ENCODE assay signal across 8 mouse cellular contexts in genomic region chr10:7955634-7956121, GRCm38 (mm10). TPM values are rescaled to one million over a fixed set of nuclear protein-coding genes. Genes with fewer than 3 reads are reported as not detected.
DNase-seq lines count a peak whose midpoint lies in the region; ATAC-seq lines count a peak whose summit lies in the region.

No protein-coding gene starts in this region.

- H3K36me3 ChIP-seq in forebrain, embryonic 12.5 days (replicated peaks), result no peaks in the 10 kb centered on the region
- no peaks in the 10 kb centered on the region for H3K36me3 ChIP-seq in hindbrain, embryonic 11.5 days (ENCODE audit: control insufficient read depth, insufficient read depth, low read length)
- H3K36me3 ChIP-seq in limb, embryonic 11.5 days (ENCODE audit: control insufficient read depth, insufficient read depth, low read length), result no peaks in the 10 kb centered on the region
- H3K36me3 ChIP-seq in midbrain, embryonic 15.5 days (replicated peaks), result no peaks in the 10 kb centered on the region
- H3K36me3 ChIP-seq in stomach, embryonic 16.5 days (ENCODE audit: control insufficient read depth, insufficient read depth, low read length), result no peaks in the 10 kb centered on the region

- peak overlapping the region; percentile 99 for H3K27ac ChIP-seq in forebrain, embryonic 12.5 days
- H3K27ac ChIP-seq in hindbrain, embryonic 11.5 days (ENCODE audit: low read depth, low read length), result peak overlapping the region; percentile 99
- H3K27ac ChIP-seq in limb, embryonic 11.5 days (replicated peaks; ENCODE audit: low read depth, low read length), result peak overlapping the region; percentile 92
- H3K27ac ChIP-seq in midbrain, embryonic 15.5 days, result peak overlapping the region; percentile 99
- H3K27ac ChIP-seq in stomach, embryonic 16.5 days (ENCODE audit: low read length), result peak overlapping the region; percentile 99

- H3K4me3 ChIP-seq in forebrain, embryonic 12.5 days (replicated peaks), result peak overlapping the region; percentile 99
- peak overlapping the region; percentile 99 for H3K4me3 ChIP-seq in hindbrain, embryonic 11.5 days (ENCODE audit: low read depth, low read length)
- H3K4me3 ChIP-seq in limb, embryonic 11.5 days (ENCODE audit: low read depth, low read length), result peak overlapping the region; percentile 98
- H3K4me3 ChIP-seq in midbrain, embryonic 15.5 days, result peak overlapping the region; percentile 99
- H3K4me3 ChIP-seq in stomach, embryonic 16.5 days (replicated peaks; ENCODE audit: low read length), result peak overlapping the region; percentile 91

- peaks cover 17% of the 10 kb centered on the region for H3K4me1 ChIP-seq in forebrain, embryonic 12.5 days
- H3K4me1 ChIP-seq in hindbrain, embryonic 11.5 days (replicated peaks; ENCODE audit: control insufficient read depth, insufficient read depth, low read length), result no peaks in the 10 kb centered on the region
- H3K4me1 ChIP-seq in limb, embryonic 11.5 days (ENCODE audit: control insufficient read depth, insufficient read depth, low read length), result peaks cover 2% of the 10 kb centered on the region; the same call in 1 of the 2 replicates
- H3K4me1 ChIP-seq in midbrain, embryonic 15.5 days, result peaks cover 29% of the 10 kb centered on the region
- peaks cover 12% of the 10 kb centered on the region for H3K4me1 ChIP-seq in stomach, embryonic 16.5 days (ENCODE audit: control insufficient read depth, insufficient read depth, low read length)

- H3K9me3 ChIP-seq in forebrain, embryonic 12.5 days, result no peaks in the 10 kb centered on the region
- H3K9me3 ChIP-seq in hindbrain, embryonic 11.5 days (ENCODE audit: control insufficient read depth, low read length), result no peaks in the 10 kb centered on the region
- H3K9me3 ChIP-seq in limb, embryonic 11.5 days (ENCODE audit: control insufficient read depth, low read length), result no peaks in the 10 kb centered on the region
- no peaks in the 10 kb centered on the region for H3K9me3 ChIP-seq in midbrain, embryonic 15.5 days
- no peaks in the 10 kb centered on the region for H3K9me3 ChIP-seq in stomach, embryonic 16.5 days (replicated peaks; ENCODE audit: control insufficient read depth, low read length)

- H3K4me2 ChIP-seq in forebrain, embryonic 12.5 days, result peak overlapping the region; percentile 79
- H3K4me2 ChIP-seq in hindbrain, embryonic 11.5 days (replicated peaks; ENCODE audit: low read depth, low read length), result peak overlapping the region; percentile 76
- peak overlapping the region; percentile 85; the same call in 1 of the 2 replicates for H3K4me2 ChIP-seq in limb, embryonic 11.5 days (ENCODE audit: low read depth, severe bottlenecking)
- peak overlapping the region; percentile 73 for H3K4me2 ChIP-seq in midbrain, embryonic 15.5 days
- peak overlapping the region; percentile 66 for H3K4me2 ChIP-seq in stomach, embryonic 16.5 days (ENCODE audit: low read depth, low read length)

- peak overlapping the region; percentile 99 for H3K9ac ChIP-seq in forebrain, embryonic 12.5 days
- H3K9ac ChIP-seq in hindbrain, embryonic 11.5 days (ENCODE audit: low read depth, low read length), result peak overlapping the region; percentile 98
- peak overlapping the region; percentile 86 for H3K9ac ChIP-seq in limb, embryonic 11.5 days (ENCODE audit: low read length)
- peak overlapping the region; percentile 98 for H3K9ac ChIP-seq in midbrain, embryonic 15.5 days
- peak overlapping the region; percentile 100 for H3K9ac ChIP-seq in stomach, embryonic 16.5 days (ENCODE audit: low read length)

- no peaks in the 10 kb centered on the region for H3K27me3 ChIP-seq in forebrain, embryonic 12.5 days
- no peaks in the 10 kb centered on the region for H3K27me3 ChIP-seq in hindbrain, embryonic 11.5 days (ENCODE audit: control insufficient read depth, insufficient read depth, low read length)
- H3K27me3 ChIP-seq in limb, embryonic 11.5 days (ENCODE audit: control insufficient read depth, insufficient read depth, low read length), result no peaks in the 10 kb centered on the region
- H3K27me3 ChIP-seq in midbrain, embryonic 15.5 days (replicated peaks), result no peaks in the 10 kb centered on the region
- no peaks in the 10 kb centered on the region for H3K27me3 ChIP-seq in stomach, embryonic 16.5 days (ENCODE audit: control insufficient read depth, insufficient read depth, low read length)

- peak; percentile 79 for ATAC-seq in forebrain, embryonic 12.5 days (ENCODE audit: low FRiP score)
- ATAC-seq in hindbrain, embryonic 11.5 days (ENCODE audit: low FRiP score), result peak; percentile 75
- peak; percentile 58 for ATAC-seq in limb, embryonic 11.5 days (ENCODE audit: insufficient number of reproducible peaks, low FRiP score, low TSS enrichment, low read depth)
- ATAC-seq in midbrain, embryonic 15.5 days (replicated peaks), result peak; percentile 76
- peak; percentile 58 for ATAC-seq in stomach, embryonic 16.5 days (ENCODE audit: insufficient read depth, low FRiP score)

- 0% methylated on average over 4 of the region's 76 CpGs for WGBS in forebrain, embryonic 12.5 days
- no CpG with 5 or more reads among the region's 76 CpGs for WGBS in hindbrain, embryonic 11.5 days
- WGBS in limb, embryonic 11.5 days, result 0% methylated on average over 16 of the region's 76 CpGs
- WGBS in midbrain, embryonic 15.5 days, result 0% methylated on average over 5 of the region's 76 CpGs
- 0% methylated on average over 1 of the region's 76 CpGs for WGBS in stomach, embryonic 16.5 days

- DNase-seq in embryo, embryonic 10 days (ENCODE audit: low spot score), result peak; percentile 58
- no peak for DNase-seq in embryo, embryonic 11 days
- DNase-seq in adrenal gland, postnatal 25 days, result peak; percentile 54
- DNase-seq in hindbrain, embryonic 11.5 days (ENCODE audit: low spot score), result peak; percentile 74
- peak; percentile 70 for DNase-seq in limb, embryonic 11.5 days (ENCODE audit: low spot score)

RNA-seq across cellular contexts. Expression of gene Tab2, which starts 0.4 kb away (rescaled TPM):
- total RNA-seq in adrenal gland, postnatal 25 days (2021), result 56.6 and 60.7 TPM in 2 replicates
- 20.5 and 20.9 TPM in 2 replicates for polyA plus RNA-seq in forebrain, embryonic 12.5 days (2016; fragmentation: Nextera tagmentation; extraction: Ambion mirVana)
- 25.9 and 29.6 TPM in 2 replicates for polyA plus RNA-seq in hindbrain, embryonic 11.5 days (2014; fragmentation: Nextera tagmentation; extraction: Ambion mirVana)
- 30.3 and 30.8 TPM in 2 replicates for polyA plus RNA-seq in limb, embryonic 11.5 days (2014; fragmentation: Nextera tagmentation; extraction: Ambion mirVana)
- polyA plus RNA-seq in midbrain, embryonic 15.5 days (2015; fragmentation: Nextera tagmentation; extraction: Ambion mirVana), result 13.1 and 13.7 TPM in 2 replicates
- polyA plus RNA-seq in stomach, embryonic 16.5 days (2015; fragmentation: Nextera tagmentation; extraction: Ambion mirVana), result 14.5 and 15.5 TPM in 2 replicates
